Mouse (Mus musculus) myocyte (in vitro differentiated cells): Measurements from ENCODE around the gene Tshr.

Experiments
- E2F4 ChIP-seq: IDR thresholded peaks from one replicate; pipeline ENCODE4 v1.6.1; 2011; ENCODE audit warnings: mild to moderate bottlenecking, control low read depth, moderate library complexity; ENCODE audit not compliant: insufficient read depth
- POLR2AphosphoS2 ChIP-seq: IDR thresholded peaks from one replicate; pipeline ENCODE4 v1.6.1; 2011; ENCODE audit warnings: low read depth, control low read depth; ENCODE audit not compliant: insufficient read length
- REST ChIP-seq: IDR thresholded peaks from one replicate; pipeline ENCODE4 v1.6.1; 2011; ENCODE audit warnings: mild to moderate bottlenecking, control low read depth, moderate library complexity; ENCODE audit not compliant: insufficient read depth, insufficient read length

DNA sequence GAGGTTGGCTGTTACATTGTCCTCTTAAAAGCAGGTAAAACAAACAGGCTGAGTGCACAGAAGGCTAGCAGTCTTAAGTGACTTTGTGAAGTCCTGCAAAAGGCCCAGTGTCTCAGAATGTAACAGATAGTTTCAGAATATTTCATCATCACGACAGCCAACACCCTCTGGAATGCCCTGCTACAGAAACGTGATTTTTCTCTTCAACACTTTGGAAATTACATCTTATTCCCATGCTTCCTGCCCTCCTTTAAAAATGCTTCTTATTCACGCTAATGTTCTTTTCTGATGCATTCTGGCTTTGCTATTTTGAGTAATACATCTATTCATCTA is 111.8 kb downstream of the Tshr start:
- TF ChIP-seq E2F4 (no peak), POLR2AphosphoS2 (no peak), REST (no peak)
